Mouse (Mus musculus) pancreas, adult 10 weeks (tissue): ENCODE results near the gene Tlr6. TPM values are rescaled to one million over a fixed set of nuclear protein-coding genes. Genes with fewer than 3 reads are reported as not detected.

Source experiments
- polyA plus RNA-seq: library from polyadenylated mRNA; stranded (reverse); fragments of 350-450 nt; fragmentation: Illumina TruSeq; extraction: RNeasy Lipid Tissue Mini Kit (QIAGEN cat#74804); gene quantifications from one replicate; pipeline ENCODE4 v1.2.3, GENCODE M21; 2015; ENCODE audit warnings: low read depth, low replicate concordance; ENCODE audit not compliant: insufficient read depth

Gene Tlr6
- 1.1 TPM for polyA plus RNA-seq

GRCm38 (mm10) chr5:64959843-64960230 lies at the start of gene Tlr6:
TSS of gene Tlr6 (minus strand) at chr5:64960097.

GRCm38 (mm10) chr5:64969861-64970771 lies 10.2 kb upstream of the Tlr6 start, which contains the start of gene Fam114a1:
TSS of gene Fam114a1 (plus strand) at chr5:64970071.

Other genes with a start within 250 kb of the Tlr6 start
- gene Klf3, start 156.7 kb downstream of the Tlr6 start, polyA plus RNA-seq = 9.9 TPM
- gene Tlr1, start 26.5 kb downstream of the Tlr6 start, polyA plus RNA-seq = 0.35 TPM
- 19.3 TPM for gene Fam114a1, start 10.0 kb upstream of the Tlr6 start, polyA plus RNA-seq
- gene Tmem156, start 132.0 kb upstream of the Tlr6 start, polyA plus RNA-seq = not detected
- 8.7 TPM for gene Klhl5, start 147.4 kb upstream of the Tlr6 start, polyA plus RNA-seq
- 1.3 TPM for gene Wdr19, start 239.6 kb upstream of the Tlr6 start, polyA plus RNA-seq